Mouse (Mus musculus) heart, postnatal 0 days (tissue): ENCODE measurements at regions not wholly inside any gene's neighbourhood (a gene's known extent, or its start where the extent isn't known, plus 50 kb on each side); places are given as distances from the start of the nearest gene placed in this dataset.
A peak's percentile ranks its signal among the peaks of the same experiment; 100 is the strongest.

Source experiments
- ATAC-seq: fragments of 200-750 bp; cut with Nextera tagmentation; 2 replicates; pipeline ENCODE4 v1.8.0; 2017; ENCODE audit warnings: low read depth, moderate number of reproducible peaks, moderate library complexity; ENCODE audit not compliant: insufficient read depth
- DNase-seq: peaks from one replicate; pipeline ENCODE4 v3.0.0-alpha.2; 2016; ENCODE audit warnings: low spot score
- H3K27ac ChIP-seq: fragments of 300-500 bp; sonication (generic); 2 replicates; pipeline ENCODE4 v1.5.1; 2014; ENCODE audit warnings: low read depth, mild to moderate bottlenecking
- H3K27me3 ChIP-seq: fragments of 300-500 bp; sonication (generic); 2 replicates; pipeline ENCODE4 v1.6.1; 2014; ENCODE audit warnings: low read length, mixed read lengths; ENCODE audit not compliant: control insufficient read depth, insufficient read depth
- H3K36me3 ChIP-seq: fragments of 300-500 bp; sonication (generic); replicated peaks from 2 replicates; pipeline ENCODE4 v1.6.1; 2014; ENCODE audit warnings: low read length, mixed read lengths; ENCODE audit not compliant: control insufficient read depth, insufficient read depth
- H3K4me1 ChIP-seq: fragments of 300-500 bp; sonication (generic); 2 replicates; pipeline ENCODE4 v1.6.1; 2014; ENCODE audit warnings: antibody characterized with exemption; ENCODE audit not compliant: control insufficient read depth, insufficient read depth
- H3K4me2 ChIP-seq: fragments of 300-500 bp; sonication (generic); 2 replicates; pipeline ENCODE4 v1.6.1; 2014; ENCODE audit warnings: low read depth, mild to moderate bottlenecking, low read length, moderate library complexity
- H3K4me3 ChIP-seq: fragments of 300-500 bp; sonication (generic); 2 replicates; pipeline ENCODE4 v1.5.1; 2014; ENCODE audit warnings: low read depth, low read length
- H3K9ac ChIP-seq: fragments of 300-500 bp; sonication (generic); replicated peaks from 2 replicates; pipeline ENCODE4 v1.6.1; 2014; ENCODE audit warnings: low read depth, low read length, mixed read lengths
- H3K9me3 ChIP-seq: fragments of 300-500 bp; sonication (generic); replicated peaks from 2 replicates; pipeline ENCODE4 v1.6.1; 2016; ENCODE audit warnings: low read length; ENCODE audit not compliant: control insufficient read depth
- CTCF ChIP-seq: IDR thresholded peaks from 2 replicates; pipeline ENCODE4 v1.5.1; 2016; ENCODE audit warnings: antibody characterized with exemption, control low read depth, low read depth
- EP300 ChIP-seq: IDR thresholded peaks from 2 replicates; pipeline ENCODE4 v1.6.1; 2016; ENCODE audit warnings: antibody characterized with exemption, low read depth
- WGBS: fragments of 180-500 bp; shearing (Covaris S2); extraction: QIAGEN DNeasy Blood & Tissue Kit; methylation state at CpG from one replicate; pipeline ENCODE4 v1.1.7; 2014; 5-methylcytosine and 5-hydroxymethylcytosine counted together

DNA sequence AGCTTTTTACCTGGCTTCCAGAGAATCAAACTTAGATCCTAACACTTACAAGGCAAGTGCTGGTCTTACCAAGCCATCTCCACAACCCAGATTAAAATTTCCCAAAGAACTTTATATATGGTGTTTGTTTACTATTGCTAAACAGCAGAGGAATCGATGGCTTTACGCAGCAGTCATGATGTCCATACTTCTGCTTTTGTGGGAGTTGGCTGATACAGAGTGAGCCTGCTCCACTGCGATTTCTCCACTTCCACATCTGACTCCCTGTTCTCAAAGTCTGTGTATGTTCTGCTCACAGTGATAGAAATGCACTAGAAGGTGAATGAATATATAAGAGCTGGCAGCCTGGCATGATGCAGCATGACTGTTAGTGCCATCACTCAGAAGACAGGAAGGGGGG lies 231.1 kb downstream of the Nr2f2 start:
- TF ChIP-seq CTCF (no peak), EP300 (no peak)

GRCm38 (mm10) chr7:70129963-70130362 lies 236.6 kb downstream of the Nr2f2 start:
- no peak overlapping the region for H3K4me2 ChIP-seq
- WGBS, result 78% methylated on average over 15 of the region's 15 CpGs
- H3K4me1 ChIP-seq, result no peaks in the 10 kb centered on the region
- H3K9me3 ChIP-seq, result no peaks in the 10 kb centered on the region
- ATAC-seq, result no peak
- H3K27me3 ChIP-seq, result no peaks in the 10 kb centered on the region
- H3K36me3 ChIP-seq, result no peaks in the 10 kb centered on the region
- no peak overlapping the region for H3K9ac ChIP-seq
- no peak for DNase-seq
- TF ChIP-seq EP300 (no peak), CTCF (no peak)
- H3K4me3 ChIP-seq, result no peak overlapping the region
- H3K27ac ChIP-seq, result no peak overlapping the region

More for the DNA sequence above, 231.1 kb downstream of the Nr2f2 start:
- Histone ChIP-seq H3K4me1 (no peaks in the 10 kb centered on the region), H3K4me3 (no peak overlapping the region), H3K27me3 (no peaks in the 10 kb centered on the region), H3K9me3 (no peaks in the 10 kb centered on the region), H3K36me3 (no peaks in the 10 kb centered on the region), H3K27ac (no peak overlapping the region), H3K4me2 (no peak overlapping the region), H3K9ac (no peak overlapping the region)
- ATAC-seq (no peak), DNase-seq (no peak)
- 89% methylated on average over 3 of the region's 3 CpGs for WGBS

GRCm38 (mm10) chr7:70122818-70123217 lies 243.7 kb downstream of the Nr2f2 start:
- Histone ChIP-seq H3K4me3 (no peak overlapping the region), H3K27ac (no peak overlapping the region), H3K9me3 (no peaks in the 10 kb centered on the region), H3K9ac (no peak overlapping the region), H3K27me3 (peaks cover 17% of the 10 kb centered on the region), H3K4me1 (no peaks in the 10 kb centered on the region), H3K36me3 (no peaks in the 10 kb centered on the region), H3K4me2 (no peak overlapping the region)
- ATAC-seq, result no peak
- no peak for DNase-seq
- no peak for TF ChIP-seq CTCF
- 78% methylated on average over 9 of the region's 9 CpGs for WGBS

DNA sequence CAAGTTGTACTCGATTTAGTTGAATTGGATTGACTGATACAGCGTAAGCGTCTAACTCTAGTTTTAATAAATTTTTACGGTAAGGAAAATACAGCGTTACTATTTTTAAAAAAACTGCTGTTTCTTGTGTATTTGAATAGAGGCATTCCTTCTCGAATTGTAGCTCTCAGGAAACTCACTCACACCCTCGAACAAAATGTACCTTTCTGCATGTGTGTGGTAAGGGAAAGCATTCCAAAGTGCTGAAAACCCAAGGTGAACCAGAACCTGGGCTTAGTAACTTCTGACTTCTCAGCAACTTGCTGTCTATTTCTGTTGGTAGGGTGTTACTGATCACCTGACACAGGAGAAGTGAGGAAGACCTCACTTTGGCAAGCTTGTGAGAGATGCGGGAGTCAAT lies 247.0 kb downstream of the Nr2f2 start:
- Histone ChIP-seq H3K4me2 (no peak overlapping the region), H3K27ac (no peak overlapping the region), H3K36me3 (no peaks in the 10 kb centered on the region), H3K4me1 (no peaks in the 10 kb centered on the region), H3K9ac (no peak overlapping the region), H3K4me3 (no peak overlapping the region), H3K27me3 (peaks cover 25% of the 10 kb centered on the region), H3K9me3 (no peaks in the 10 kb centered on the region)
- no peak for ATAC-seq
- TF ChIP-seq EP300, result no peak
- no peak for TF ChIP-seq CTCF
- WGBS, result 77% methylated on average over 8 of the region's 8 CpGs
- no peak for DNase-seq

- Histone ChIP-seq H3K4me3 (peak overlapping the region; percentile 33; the same call in 1 of the 2 replicates), H3K9ac (no peak overlapping the region), H3K36me3 (no peaks in the 10 kb centered on the region), H3K4me2 (peak overlapping the region; percentile 64), H3K4me1 (no peaks in the 10 kb centered on the region), H3K9me3 (no peaks in the 10 kb centered on the region), H3K27me3 (peaks cover 25% of the 10 kb centered on the region), H3K27ac (no peak overlapping the region)
- no peak for TF ChIP-seq EP300
- TF ChIP-seq CTCF, result no peak
- ATAC-seq (no peak), DNase-seq (no peak)
- WGBS, result 44% methylated on average over 7 of the region's 7 CpGs
These were observed 247.6 kb downstream of the Nr2f2 start for GRCm38 (mm10) chr7:70118971-70119370.
